Mouse (Mus musculus) forebrain, embryonic 14.5 days (tissue): Measurements from ENCODE around the gene Skp2. TPM values are rescaled to one million over a fixed set of nuclear protein-coding genes. Genes with fewer than 3 reads are reported as not detected.

Experiments
- ATAC-seq: fragments of 200-750 bp; cut with Nextera tagmentation; 2 replicates; pipeline ENCODE4 v1.8.0; 2017; ENCODE audit warnings: mild to moderate bottlenecking, moderate library complexity
- DNase-seq: peaks from one replicate; pipeline ENCODE4 v3.0.0-alpha.2; 2015; ENCODE audit warnings: low spot score
- H3K27ac ChIP-seq: fragments of 300-500 bp; sonication (generic); 2 replicates; pipeline ENCODE4 v1.5.1; 2014; ENCODE audit warnings: low read depth, mild to moderate bottlenecking, control low read depth, low read length, moderate library complexity
- H3K27me3 ChIP-seq: fragments of 300-500 bp; sonication (generic); replicated peaks from 2 replicates; pipeline ENCODE4 v1.6.1; 2014; ENCODE audit warnings: low read length, control low read depth, mixed read lengths; ENCODE audit not compliant: control insufficient read depth, insufficient read depth
- H3K36me3 ChIP-seq: fragments of 300-500 bp; sonication (generic); 2 replicates; pipeline ENCODE4 v1.6.1; 2014; ENCODE audit warnings: low read length, control low read depth; ENCODE audit not compliant: control insufficient read depth, insufficient read depth
- H3K4me1 ChIP-seq: fragments of 300-500 bp; sonication (generic); 2 replicates; pipeline ENCODE4 v1.6.1; 2014; ENCODE audit warnings: antibody characterized with exemption, low read length, control low read depth; ENCODE audit not compliant: control insufficient read depth, insufficient read depth
- H3K4me2 ChIP-seq: fragments of 300-500 bp; sonication (generic); 2 replicates; pipeline ENCODE4 v1.6.1; 2014; ENCODE audit warnings: mild to moderate bottlenecking, control low read depth, low read length
- H3K4me3 ChIP-seq: fragments of 300-500 bp; sonication (generic); 2 replicates; pipeline ENCODE4 v1.5.1; 2014; ENCODE audit warnings: low read depth, low read length, control low read depth
- H3K9ac ChIP-seq: fragments of 300-500 bp; sonication (generic); 2 replicates; pipeline ENCODE4 v1.6.1; 2014; ENCODE audit warnings: mild to moderate bottlenecking, low read length, control low read depth, moderate library complexity
- H3K9me3 ChIP-seq: fragments of 300-500 bp; sonication (generic); replicated peaks from 2 replicates; pipeline ENCODE4 v1.6.1; 2016; ENCODE audit warnings: low read length, control low read depth, mixed read lengths; ENCODE audit not compliant: control insufficient read depth
- WGBS: fragments of 180-500 bp; shearing (Covaris S2); extraction: QIAGEN DNeasy Blood & Tissue Kit; methylation state at CpG from one replicate; pipeline ENCODE4 v1.1.7; 2014; 5-methylcytosine and 5-hydroxymethylcytosine counted together
- polyA plus RNA-seq: library from polyadenylated mRNA; unstranded; fragments of >200 nt; fragmentation: Nextera tagmentation; extraction: Ambion mirVana; gene quantifications from 2 replicates; pipeline ENCODE4 v1.2.1, GENCODE M21; 2014

The Skp2 gene
- polyA plus RNA-seq, 1 experiment from 2014 or later: 55.7 TPM

DNA sequence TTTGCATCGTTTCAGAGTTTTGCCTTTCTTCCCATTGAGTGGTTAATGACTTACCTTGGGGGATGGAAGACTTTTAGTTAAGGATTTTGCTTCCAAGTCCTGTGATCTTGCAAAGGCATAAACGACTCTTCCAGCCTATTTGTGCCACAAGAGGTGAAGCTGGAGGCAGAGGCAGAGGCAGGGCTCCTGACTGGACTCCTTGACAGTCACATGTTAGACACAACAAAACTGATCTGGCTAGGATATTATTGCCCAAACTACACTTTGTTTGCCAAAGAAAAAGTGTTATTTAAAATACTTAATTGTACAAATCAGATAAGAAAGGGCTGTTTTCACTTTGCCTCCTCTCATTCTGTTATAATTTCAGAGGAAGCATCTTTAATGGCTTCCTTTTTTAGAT lies 81.1 kb downstream of the Skp2 start:
- Histone ChIP-seq H3K4me2 (no peak overlapping the region), H3K36me3 (no peaks in the 10 kb centered on the region), H3K4me3 (no peak overlapping the region), H3K27ac (no peak overlapping the region), H3K9ac (no peak overlapping the region), H3K27me3 (no peaks in the 10 kb centered on the region), H3K4me1 (peaks cover 4% of the 10 kb centered on the region), H3K9me3 (no peaks in the 10 kb centered on the region)
- DNase-seq (no peak), ATAC-seq (no peak)
- 19% methylated on average over 2 of the region's 2 CpGs for WGBS

- Histone ChIP-seq H3K27me3 (no peaks in the 10 kb centered on the region), H3K9me3 (no peaks in the 10 kb centered on the region), H3K27ac (no peak overlapping the region), H3K36me3 (no peaks in the 10 kb centered on the region), H3K4me2 (no peak overlapping the region; the same call in 1 of the 2 replicates), H3K9ac (no peak overlapping the region), H3K4me3 (no peak overlapping the region), H3K4me1 (peaks cover 4% of the 10 kb centered on the region; the same call in 1 of the 2 replicates)
- ATAC-seq: no peak
- 76% methylated on average over 5 of the region's 5 CpGs for WGBS
- DNase-seq: no peak
Observed at GRCm38 (mm10) chr15:9073684-9074083, 81.5 kb downstream of the Skp2 start.

- Histone ChIP-seq H3K27ac (no peak overlapping the region), H3K36me3 (no peaks in the 10 kb centered on the region), H3K4me2 (peak overlapping the region; percentile 76), H3K4me3 (0 out of 2 replicates have a peak overlapping the region, but pooled peaks have one; percentile 88), H3K27me3 (no peaks in the 10 kb centered on the region), H3K9ac (no peak overlapping the region), H3K9me3 (no peaks in the 10 kb centered on the region), H3K4me1 (peaks cover 4% of the 10 kb centered on the region; the same call in 1 of the 2 replicates)
- no peak for ATAC-seq
- 62% methylated on average over 12 of the region's 12 CpGs for WGBS
- no peak for DNase-seq
Observed at GRCm38 (mm10) chr15:9073067-9073608, 82.1 kb downstream of the Skp2 start.

DNA sequence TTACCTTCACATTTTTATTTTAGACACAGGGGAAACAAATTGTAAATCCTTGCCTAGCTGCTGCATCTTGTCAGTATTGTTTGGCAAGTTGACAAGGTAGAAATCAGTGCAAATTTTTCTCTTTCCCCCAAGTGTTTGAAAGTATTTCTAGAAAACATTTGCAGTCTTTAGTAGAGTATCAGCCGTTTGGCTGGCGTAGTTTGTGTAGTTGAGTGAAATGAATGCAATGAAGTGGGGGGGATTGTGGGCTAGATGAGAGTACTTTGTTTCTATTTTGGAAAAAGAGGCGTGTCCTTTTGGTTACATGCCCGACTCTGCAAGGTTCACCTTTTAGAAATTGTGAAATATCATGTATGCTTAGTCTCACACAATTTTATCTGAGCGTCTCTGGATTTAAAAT lies 82.6 kb downstream of the Skp2 start:
- no peak for ATAC-seq
- H3K27me3 ChIP-seq: no peaks in the 10 kb centered on the region
- H3K27ac ChIP-seq: no peak overlapping the region
- H3K9me3 ChIP-seq: no peaks in the 10 kb centered on the region
- 34% methylated on average over 5 of the region's 5 CpGs for whole genome bisulfite sequencing
- peak; percentile 24 for DNase-seq
- peaks cover 4% of the 10 kb centered on the region; the same call in 1 of the 2 replicates for H3K4me1 ChIP-seq
- peak overlapping the region; percentile 88 for H3K9ac ChIP-seq
- peak overlapping the region; percentile 88 for H3K4me3 ChIP-seq
- H3K36me3 ChIP-seq: no peaks in the 10 kb centered on the region
- peak overlapping the region; percentile 76 for H3K4me2 ChIP-seq

DNA sequence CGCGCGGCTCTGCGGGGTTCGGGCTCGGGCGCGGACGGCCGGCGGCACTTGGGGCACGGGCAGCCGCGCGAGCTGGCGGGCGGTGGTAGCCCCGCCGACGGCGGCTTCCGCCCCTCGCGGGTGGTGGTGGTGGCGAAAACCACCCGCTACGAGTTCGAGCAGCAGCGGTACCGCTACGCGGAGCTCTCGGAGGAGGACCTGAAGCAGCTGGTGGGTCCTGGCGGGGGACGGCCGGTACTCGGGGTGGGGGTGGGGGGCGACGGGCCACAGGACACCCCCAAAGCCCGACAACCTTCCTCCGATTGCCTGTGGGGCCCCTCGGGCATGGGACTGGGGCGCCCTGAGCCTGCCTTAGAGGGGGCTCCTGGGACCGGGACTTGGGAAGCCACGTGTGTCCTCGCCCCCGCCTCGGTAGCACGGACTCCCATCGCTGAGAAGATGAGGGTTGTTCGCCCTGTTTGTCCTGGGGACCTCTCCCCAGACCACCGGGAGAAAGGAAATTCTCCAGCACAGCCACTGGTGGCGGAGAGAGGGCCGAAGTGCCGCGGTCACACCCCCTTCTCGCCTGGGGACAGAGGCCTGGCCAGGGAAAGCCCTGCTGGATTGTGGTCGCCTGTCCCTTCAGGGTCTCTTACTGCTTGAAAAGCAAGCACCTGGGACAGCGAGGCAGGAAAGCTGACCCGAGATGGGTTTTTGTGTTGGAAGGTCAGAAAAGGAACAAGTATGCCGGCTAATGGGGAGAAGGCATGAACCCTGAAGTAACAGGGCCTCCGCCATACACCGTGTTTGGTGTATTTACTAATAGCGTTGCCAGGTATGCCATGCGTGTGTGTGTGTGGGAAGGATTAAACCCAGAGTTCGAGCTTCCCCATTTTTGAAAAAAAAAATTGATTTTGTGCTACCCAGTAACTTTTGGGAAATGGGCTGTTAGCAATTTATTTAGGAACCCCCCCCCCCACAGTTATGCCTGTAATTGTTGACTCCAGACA lies 83.4 kb downstream of the Skp2 start:
- H3K36me3 ChIP-seq: no peaks in the 10 kb centered on the region
- no peaks in the 10 kb centered on the region for H3K27me3 ChIP-seq
- peak overlapping the region; percentile 88 for H3K4me3 ChIP-seq
- H3K4me2 ChIP-seq: peak overlapping the region; percentile 76
- ATAC-seq (peak; percentile 40), DNase-seq (peak; percentile 47)
- H3K4me1 ChIP-seq: peaks cover 4% of the 10 kb centered on the region; the same call in 1 of the 2 replicates
- under 1% methylated on average over 62 of the region's 66 CpGs for WGBS
- peak overlapping the region; percentile 76 for H3K27ac ChIP-seq
- no peaks in the 10 kb centered on the region for H3K9me3 ChIP-seq
- peak overlapping the region; percentile 88 for H3K9ac ChIP-seq

GRCm38 (mm10) chr15:9070912-9071555 lies 84.2 kb downstream of the Skp2 start, which contains the start of gene Nadk2:
TSS of gene Nadk2 (plus strand) at chr15:9071260.
- H3K27ac ChIP-seq: peak within 1 kb of the TSS; percentile 76
- under 1% methylated on average over 44 of the region's 54 CpGs for WGBS
- no peaks in the 10 kb centered on the region for H3K36me3 ChIP-seq
- peak within 1 kb of the TSS; percentile 88 for H3K4me3 ChIP-seq
- H3K27me3 ChIP-seq: no peaks in the 10 kb centered on the region
- ATAC-seq (peak; percentile 99), DNase-seq (peak; percentile 99)
- H3K4me1 ChIP-seq: peaks cover 4% of the 10 kb centered on the region; the same call in 1 of the 2 replicates
- H3K4me2 ChIP-seq: peak within 1 kb of the TSS; percentile 76
- H3K9ac ChIP-seq: peak within 1 kb of the TSS; percentile 88
- H3K9me3 ChIP-seq: no peaks in the 10 kb centered on the region

GRCm38 (mm10) chr15:9070353-9070752 lies 84.9 kb downstream of the Skp2 start:
- Histone ChIP-seq H3K4me3 (peak overlapping the region; percentile 88), H3K36me3 (no peaks in the 10 kb centered on the region), H3K4me1 (peaks cover 4% of the 10 kb centered on the region; the same call in 1 of the 2 replicates), H3K4me2 (peak overlapping the region; percentile 76), H3K27ac (no peak overlapping the region), H3K9ac (peak overlapping the region; percentile 68), H3K27me3 (no peaks in the 10 kb centered on the region), H3K9me3 (no peaks in the 10 kb centered on the region)
- DNase-seq (no peak), ATAC-seq (no peak)
- WGBS: 0% methylated on average over 3 of the region's 3 CpGs

GRCm38 (mm10) chr15:9068881-9069280 lies 86.3 kb downstream of the Skp2 start:
- H3K27ac ChIP-seq: no peak overlapping the region
- H3K4me3 ChIP-seq: no peak overlapping the region
- H3K4me2 ChIP-seq: no peak overlapping the region
- H3K4me1 ChIP-seq: peaks cover 4% of the 10 kb centered on the region; the same call in 1 of the 2 replicates
- 90% methylated on average over 4 of the region's 4 CpGs for WGBS
- no peaks in the 10 kb centered on the region for H3K9me3 ChIP-seq
- no peak for DNase-seq
- no peaks in the 10 kb centered on the region for H3K27me3 ChIP-seq
- no peak for ATAC-seq
- no peak overlapping the region for H3K9ac ChIP-seq
- H3K36me3 ChIP-seq: no peaks in the 10 kb centered on the region
